Mouse (Mus musculus): ENCODE data around the gene Adam1a.

DNA sequence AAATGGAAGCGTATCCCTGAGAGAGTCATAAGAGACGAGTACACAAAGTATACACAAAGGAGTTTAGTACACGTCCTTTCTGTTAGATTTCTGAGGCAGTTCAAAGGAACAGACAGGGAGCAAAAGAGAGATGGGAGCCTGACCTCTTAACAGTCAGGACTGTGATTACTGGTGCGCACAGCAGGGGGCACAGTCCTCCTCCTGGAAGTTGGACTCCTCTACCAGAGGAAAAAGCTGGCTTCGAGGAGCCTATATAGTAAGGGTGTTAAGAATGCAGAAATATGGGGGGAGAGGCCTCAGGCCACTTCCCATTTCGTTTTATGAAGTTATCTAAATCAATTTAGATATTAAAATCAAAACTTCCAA is 1.2 kb upstream of the Adam1a start:
- TF ChIP-seq CTCF (IDR thresholded peaks at IDR 0.05; ENCODE audit: low read depth) (peak; percentile 83), EP300 (optimal IDR thresholded peaks at IDR 0.05) (no peak)
